ENCODE assay signal across 17 mouse cellular contexts in genomic region chr12:77994176-77994575, GRCm38 (mm10).
"Had no signal": no experiment of that assay in that cellular context is flagged by ENCODE, and none has a peak within 500 bp of the region (broad histone marks: within the 10 kb centered on the region; RNA-seq: fewer than 3 reads in every experiment).

No protein-coding gene starts in this region.

- H3K27me3 ChIP-seq: lung, embryonic 15.5 days; megakaryocyte, embryonic 14.5 days; midbrain, embryonic 13.5 days; midbrain, embryonic 15.5 days; neural tube, embryonic 12.5 days; stomach, embryonic 15.5 days had no signal

- H3K4me3 ChIP-seq: lung, embryonic 15.5 days; megakaryocyte, embryonic 14.5 days; midbrain, embryonic 13.5 days; midbrain, embryonic 15.5 days; neural tube, embryonic 12.5 days; stomach, embryonic 15.5 days had no signal

- H3K9me3 ChIP-seq: lung, embryonic 15.5 days; megakaryocyte, embryonic 14.5 days; midbrain, embryonic 13.5 days; midbrain, embryonic 15.5 days; neural tube, embryonic 12.5 days; stomach, embryonic 15.5 days had no signal

- H3K4me1 ChIP-seq: lung, embryonic 15.5 days; megakaryocyte, embryonic 14.5 days; midbrain, embryonic 13.5 days; midbrain, embryonic 15.5 days; neural tube, embryonic 12.5 days; stomach, embryonic 15.5 days had no signal

- H3K9ac ChIP-seq: liver, postnatal 0 days; lung, embryonic 15.5 days; midbrain, embryonic 13.5 days; midbrain, embryonic 15.5 days; neural tube, embryonic 12.5 days; stomach, embryonic 15.5 days had no signal

- H3K4me2 ChIP-seq: lung, embryonic 15.5 days; midbrain, embryonic 11.5 days; midbrain, embryonic 13.5 days; midbrain, embryonic 15.5 days; neural tube, embryonic 12.5 days; stomach, embryonic 15.5 days had no signal

- H3K27ac ChIP-seq: lung, embryonic 15.5 days; macrophage; midbrain, embryonic 13.5 days; midbrain, embryonic 15.5 days; neural tube, embryonic 12.5 days; stomach, embryonic 15.5 days had no signal

- ATAC-seq: liver, postnatal 0 days; lung, postnatal 0 days; midbrain, embryonic 13.5 days; midbrain, embryonic 15.5 days had no signal

- H3K36me3 ChIP-seq: lung, embryonic 15.5 days; midbrain, embryonic 13.5 days; midbrain, embryonic 15.5 days; neural tube, embryonic 12.5 days; stomach, embryonic 15.5 days had no signal

- DNase-seq: liver, postnatal 0 days; lung, adult 2 months; lung, postnatal 14 days; lung, postnatal 36 days; right cerebral cortex, postnatal 14 days; thymus, adult 18-20 months; thymus, postnatal 14 days; thymus, postnatal 36 days had no signal
